Mouse (Mus musculus) lung, embryonic 14.5 days (tissue): ENCODE results near the gene Hlcs. TPM values are rescaled to one million over a fixed set of nuclear protein-coding genes. Genes with fewer than 3 reads are reported as not detected.

ENCODE experiments used
- ATAC-seq: fragments of 200-750 bp; cut with Nextera tagmentation; 2 replicates; pipeline ENCODE4 v1.8.0; 2017; ENCODE audit warnings: mild to moderate bottlenecking, moderate TSS enrichment, moderate library complexity; ENCODE audit not compliant: insufficient read depth
- DNase-seq: peaks from one replicate; pipeline ENCODE4 v3.0.0-alpha.2; 2015
- H3K27ac ChIP-seq: fragments of 300-500 bp; sonication (generic); 2 replicates; pipeline ENCODE4 v1.5.1; 2014; ENCODE audit warnings: low read depth, mild to moderate bottlenecking, moderate library complexity
- H3K27me3 ChIP-seq: fragments of 300-500 bp; sonication (generic); 2 replicates; pipeline ENCODE4 v1.6.1; 2014; ENCODE audit warnings: low read length, control low read depth; ENCODE audit not compliant: insufficient read depth
- H3K36me3 ChIP-seq: fragments of 300-500 bp; sonication (generic); 2 replicates; pipeline ENCODE4 v1.6.1; 2014; ENCODE audit warnings: control low read depth; ENCODE audit not compliant: insufficient read depth
- H3K4me1 ChIP-seq: fragments of 300-500 bp; sonication (generic); 2 replicates; pipeline ENCODE4 v1.6.1; 2014; ENCODE audit warnings: antibody characterized with exemption, control low read depth; ENCODE audit not compliant: insufficient read depth
- H3K4me2 ChIP-seq: fragments of 300-500 bp; sonication (generic); 2 replicates; pipeline ENCODE4 v1.6.1; 2014; ENCODE audit warnings: mild to moderate bottlenecking
- H3K4me3 ChIP-seq: fragments of 300-500 bp; sonication (generic); 2 replicates; pipeline ENCODE4 v1.5.1; 2014; ENCODE audit warnings: low read depth, low read length
- H3K9ac ChIP-seq: fragments of 300-500 bp; sonication (generic); 2 replicates; pipeline ENCODE4 v1.6.1; 2014
- H3K9me3 ChIP-seq: fragments of 300-500 bp; sonication (generic); 2 replicates; pipeline ENCODE4 v1.6.1; 2016; ENCODE audit warnings: low read depth, low read length, control low read depth
- CTCF ChIP-seq: IDR thresholded peaks from 2 replicates; pipeline ENCODE4 v1.5.1; 2016; ENCODE audit warnings: antibody characterized with exemption, low read depth
- WGBS: fragments of 180-500 bp; shearing (Covaris S2); extraction: QIAGEN DNeasy Blood & Tissue Kit; methylation state at CpG from one replicate; pipeline ENCODE4 v1.1.7; 2014; 5-methylcytosine and 5-hydroxymethylcytosine counted together
- polyA plus RNA-seq: library from polyadenylated mRNA; unstranded; fragments of >200 nt; fragmentation: Nextera tagmentation; extraction: Ambion mirVana; gene quantifications from 2 replicates; pipeline ENCODE4 v1.2.1, GENCODE M21; 2014

The Hlcs gene
- polyA plus RNA-seq, 1 experiment from 2014 or later: 8.0 TPM

DNA sequence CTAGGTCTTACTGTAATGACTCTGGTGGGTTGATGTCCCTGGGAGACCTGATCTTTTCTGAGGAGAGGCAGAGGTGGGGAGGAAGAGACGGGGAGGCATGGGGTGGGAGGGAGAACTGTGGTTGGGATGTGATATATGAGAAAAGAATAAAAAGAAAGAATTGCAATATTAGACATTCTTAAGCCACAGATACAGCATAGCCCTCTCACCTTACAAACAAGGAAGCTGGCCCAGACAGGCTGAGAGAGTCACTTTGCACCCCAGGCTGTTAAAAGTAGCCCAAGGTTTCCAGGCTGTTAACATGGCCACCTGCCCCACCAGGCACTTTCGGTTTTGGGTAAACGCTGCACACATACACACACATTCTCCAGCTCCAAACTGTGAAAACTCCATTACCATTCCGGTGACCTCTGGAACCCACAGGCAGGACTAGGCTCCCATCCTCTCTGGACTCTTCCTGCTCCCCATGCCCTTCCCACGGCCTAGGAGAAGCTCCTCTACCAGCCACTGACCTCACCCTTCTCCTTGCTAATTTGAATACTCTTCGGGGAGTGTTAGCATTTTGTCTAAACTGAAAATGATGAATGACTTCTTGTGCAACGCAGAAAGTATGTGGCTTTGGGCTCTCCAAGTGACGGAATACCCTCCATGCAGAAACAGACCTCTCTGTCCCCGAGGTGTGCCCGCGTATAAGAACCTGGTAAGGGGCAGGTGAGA is 90.6 kb downstream of the Hlcs start:
- Histone ChIP-seq H3K9ac (no peak overlapping the region), H3K4me2 (no peak overlapping the region), H3K4me1 (no peaks in the 10 kb centered on the region), H3K27ac (no peak overlapping the region), H3K27me3 (no peaks in the 10 kb centered on the region), H3K9me3 (no peaks in the 10 kb centered on the region), H3K36me3 (no peaks in the 10 kb centered on the region), H3K4me3 (no peak overlapping the region)
- no peak for TF ChIP-seq CTCF
- DNase-seq: no peak
- ATAC-seq: no peak; the same call in 1 of the 2 replicates
- WGBS: 46% methylated on average over 11 of the region's 11 CpGs

- H3K9me3 ChIP-seq: no peaks in the 10 kb centered on the region
- no peaks in the 10 kb centered on the region for H3K36me3 ChIP-seq
- no peak overlapping the region for H3K9ac ChIP-seq
- 75% methylated on average over 15 of the region's 15 CpGs for WGBS
- no peak for ATAC-seq
- H3K27me3 ChIP-seq: no peaks in the 10 kb centered on the region
- no peaks in the 10 kb centered on the region for H3K4me1 ChIP-seq
- no peak for TF ChIP-seq CTCF
- H3K27ac ChIP-seq: no peak overlapping the region
- no peak for DNase-seq
- H3K4me2 ChIP-seq: no peak overlapping the region
- H3K4me3 ChIP-seq: no peak overlapping the region
These were observed 102.5 kb downstream of the Hlcs start for GRCm38 (mm10) chr16:94210689-94211357.

- no peak for DNase-seq
These were observed 103.7 kb downstream of the Hlcs start for GRCm38 (mm10) chr16:94209626-94210025.

DNA sequence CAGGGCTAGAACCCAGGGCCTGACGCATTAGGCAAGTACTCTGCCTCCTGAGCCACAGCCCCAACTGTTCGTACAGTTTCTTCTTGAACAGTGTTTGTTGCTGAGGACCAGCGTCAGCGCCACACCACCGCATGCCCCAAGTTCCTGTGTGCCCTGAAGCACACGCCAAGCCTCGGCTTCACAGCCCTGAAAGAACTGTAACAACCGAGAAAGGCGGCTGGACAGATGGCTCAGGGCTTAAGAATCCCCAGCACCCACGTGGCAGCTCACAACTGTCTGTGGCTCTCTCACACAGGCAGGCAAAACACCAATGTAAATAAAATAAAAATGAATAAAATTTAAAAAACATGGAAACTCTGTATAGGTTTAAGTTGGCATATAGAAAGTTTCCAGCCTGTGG is 104.5 kb downstream of the Hlcs start:
- H3K27ac ChIP-seq: no peak overlapping the region
- 74% methylated on average over 10 of the region's 10 CpGs for WGBS
- H3K9ac ChIP-seq: no peak overlapping the region
- no peak for TF ChIP-seq CTCF
- DNase-seq (no peak), ATAC-seq (no peak)
- H3K36me3 ChIP-seq: no peaks in the 10 kb centered on the region
- H3K9me3 ChIP-seq: no peaks in the 10 kb centered on the region
- no peak overlapping the region for H3K4me3 ChIP-seq
- no peak overlapping the region for H3K4me2 ChIP-seq
- H3K27me3 ChIP-seq: no peaks in the 10 kb centered on the region
- H3K4me1 ChIP-seq: no peaks in the 10 kb centered on the region

More at GRCm38 (mm10) chr16:94209626-94210025, 103.7 kb downstream of the Hlcs start:
- Histone ChIP-seq H3K4me3 (no peak overlapping the region), H3K9ac (no peak overlapping the region), H3K27ac (no peak overlapping the region), H3K9me3 (no peaks in the 10 kb centered on the region), H3K27me3 (no peaks in the 10 kb centered on the region), H3K4me1 (no peaks in the 10 kb centered on the region), H3K36me3 (no peaks in the 10 kb centered on the region), H3K4me2 (no peak overlapping the region)
- no peak for ATAC-seq
- 81% methylated on average over 3 of the region's 3 CpGs for WGBS
- no peak for TF ChIP-seq CTCF

DNA sequence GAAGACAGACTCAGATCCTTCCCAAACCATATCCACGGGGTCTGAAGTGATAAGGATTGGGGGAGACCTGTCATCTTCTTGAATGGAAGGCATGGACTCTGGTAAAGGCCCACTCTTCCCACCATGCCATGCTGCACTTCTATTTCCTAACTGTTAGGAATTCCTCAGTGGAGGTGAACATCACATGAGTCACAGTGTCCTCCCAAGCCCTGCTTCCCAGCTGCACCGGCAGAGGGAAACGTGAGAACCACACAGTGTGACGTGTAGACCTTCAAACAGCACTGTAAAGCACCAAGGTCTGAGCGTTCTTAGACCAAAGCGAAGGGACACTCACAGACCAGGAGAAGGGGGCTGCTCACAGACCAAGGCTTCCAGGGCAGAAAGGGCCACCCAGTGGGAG is 105.2 kb downstream of the Hlcs start:
- H3K4me2 ChIP-seq: no peak overlapping the region

DNA sequence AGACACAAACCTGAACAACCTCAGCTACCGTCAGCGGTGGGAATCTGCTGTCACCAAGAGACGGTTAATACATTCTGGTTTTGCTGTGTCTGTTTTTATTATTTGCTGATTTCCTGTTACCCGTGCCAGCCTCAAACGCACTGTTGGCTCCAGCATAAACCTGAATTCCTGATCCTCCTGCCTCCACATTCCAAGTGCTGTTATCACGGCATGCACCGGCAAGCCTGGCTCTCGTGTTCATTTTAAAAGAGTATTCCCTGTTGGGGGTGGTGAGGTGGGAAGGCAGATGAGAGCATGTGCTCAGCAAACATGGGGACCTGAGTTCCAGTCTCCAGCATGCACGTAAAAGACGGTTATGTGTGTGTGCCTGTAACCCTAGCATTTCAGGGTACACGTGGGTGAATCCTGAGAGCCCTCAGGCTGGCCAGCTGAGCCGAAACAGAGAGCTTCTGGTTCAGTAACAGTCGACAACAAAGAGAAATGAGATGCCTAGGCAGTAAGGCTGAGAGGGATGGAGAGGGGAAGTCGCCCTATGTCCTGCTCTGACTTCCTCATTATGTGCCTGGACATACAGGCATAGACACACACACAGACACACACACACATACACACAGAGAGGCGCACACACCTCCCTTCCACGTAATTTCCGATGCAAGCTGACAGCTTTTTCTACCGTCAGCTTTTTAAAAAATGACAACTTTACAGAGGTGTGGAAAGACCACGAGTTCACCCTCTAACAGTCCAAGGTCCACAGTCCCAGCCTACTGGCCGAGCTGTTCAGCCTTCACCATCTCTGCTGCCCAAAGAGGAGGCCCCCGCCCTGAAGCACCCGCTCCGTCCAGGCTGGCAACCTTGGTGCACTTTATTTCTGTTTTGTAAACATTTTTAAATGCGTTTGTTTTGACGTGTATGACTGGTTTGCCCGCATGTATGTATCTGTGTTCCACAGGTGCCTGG is 107.6 kb downstream of the Hlcs start:
- DNase-seq: no peak
- 58% methylated on average over 26 of the region's 26 CpGs for WGBS
- Histone ChIP-seq H3K4me3 (no peak overlapping the region), H3K9me3 (no peaks in the 10 kb centered on the region), H3K9ac (no peak overlapping the region), H3K4me2 (no peak overlapping the region), H3K27ac (no peak overlapping the region), H3K27me3 (no peaks in the 10 kb centered on the region), H3K36me3 (no peaks in the 10 kb centered on the region), H3K4me1 (no peaks in the 10 kb centered on the region)
- no peak for ATAC-seq
- no peak for TF ChIP-seq CTCF

More for the DNA sequence above, 105.2 kb downstream of the Hlcs start:
- no peaks in the 10 kb centered on the region for H3K4me1 ChIP-seq
- H3K4me3 ChIP-seq: no peak overlapping the region
- no peak for DNase-seq
- WGBS: 79% methylated on average over 6 of the region's 6 CpGs
- no peak overlapping the region for H3K27ac ChIP-seq
- no peak for TF ChIP-seq CTCF
- H3K27me3 ChIP-seq: no peaks in the 10 kb centered on the region
- no peaks in the 10 kb centered on the region for H3K9me3 ChIP-seq
- no peaks in the 10 kb centered on the region for H3K36me3 ChIP-seq
- no peak for ATAC-seq
- no peak overlapping the region for H3K9ac ChIP-seq
